Mouse (Mus musculus): ENCODE results near the gene Sncg. TPM values are rescaled to one million over a fixed set of nuclear protein-coding genes. Genes with fewer than 3 reads are reported as not detected.

Sncg gene
- total and polyA plus RNA-seq, 3 experiments: 0.21 to 0.50 (median 0.27) TPM

DNA sequence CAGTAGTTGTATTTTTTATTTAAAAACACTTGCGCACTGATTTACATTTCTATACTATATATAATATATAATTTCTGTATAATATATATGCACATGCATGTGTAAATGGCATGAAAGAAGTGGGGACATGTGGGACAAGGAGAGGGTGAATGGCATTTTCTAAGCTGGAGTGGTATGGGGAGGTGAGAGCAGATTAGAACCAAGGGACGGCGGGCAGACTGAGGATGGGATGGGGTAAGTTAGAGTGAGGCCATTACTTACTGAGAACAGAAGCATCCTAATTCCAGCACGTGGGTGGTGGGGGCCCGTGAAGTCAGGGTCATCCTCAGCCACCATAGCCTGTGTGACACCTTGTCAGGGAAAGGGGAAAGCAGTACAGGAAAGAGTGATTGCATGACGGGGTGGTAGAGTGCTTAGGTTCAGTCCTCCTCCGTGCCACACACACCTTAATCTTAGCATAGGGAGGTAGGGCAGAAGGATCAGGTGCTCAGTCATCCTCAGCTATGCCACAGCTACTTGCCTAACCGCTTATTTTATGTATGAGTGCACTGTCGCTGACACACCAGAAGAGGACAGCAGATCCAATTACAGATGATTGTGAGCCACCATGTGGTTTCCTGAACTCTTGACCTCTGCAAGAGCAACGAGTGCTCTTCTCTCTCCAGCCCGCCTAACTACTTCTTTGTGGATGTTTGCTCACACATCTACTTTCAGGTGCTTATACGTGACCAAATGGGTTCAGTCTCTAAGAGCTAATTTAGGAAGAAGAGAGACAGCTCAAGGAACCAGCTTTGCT, 28.6 kb downstream of the Sncg start:
- H3K9me3 ChIP-seq (replicated peaks; ENCODE audit: low read length): no peaks in the 10 kb centered on the region
- DNase-seq (ENCODE audit: extremely low read depth): peak; percentile 26
- no peak overlapping the region for H3K9ac ChIP-seq (ENCODE audit: insufficient read depth, low read depth)
- no peaks in the 10 kb centered on the region for H3K79me2 ChIP-seq (replicated peaks; ENCODE audit: control insufficient read depth, extremely low read depth, insufficient read depth, poor library complexity, severe bottlenecking)
- peaks cover 0 to 14% of the 10 kb centered on the region in 2 experiments; a peak in 1 of 4 replicates for H3K4me1 ChIP-seq (ENCODE audit: control insufficient read depth in 1 of 2, insufficient read depth in 2 of 2)
- peaks cover 17 to 41% of the 10 kb centered on the region in 2 experiments for H3K36me3 ChIP-seq (replicated peaks in 1 of 2; ENCODE audit: control insufficient read depth in 1 of 2, insufficient read depth in 1 of 2, low read length in 1 of 2)
- no peaks in the 10 kb centered on the region for H3K27me3 ChIP-seq (replicated peaks)
- no peak for TF ChIP-seq USF1 (IDR thresholded peaks at IDR 0.05; ENCODE audit: low read depth, low read length)
- TF ChIP-seq CTCF (conservative IDR thresholded peaks at IDR 0.05 in 1 of 2, IDR thresholded peaks at IDR 0.05 in 1 of 2; ENCODE audit: low read depth in 2 of 2, low read length in 2 of 2): peak in 1 of 2 experiments; percentile 39; a peak in 2 of 4 replicates
- peak; percentile 18; the same call in 1 of the 2 replicates for TF ChIP-seq SMC3 (IDR thresholded peaks at IDR 0.05; ENCODE audit: low read depth, low read length)
- in situ Hi-C loops (cut with MboI; ENCODE audit: low pct_ligation_motif_present, low pct_unique_long_range_greater_than_20kb, low sequenced_read_pairs): no loop called here
- dilution Hi-C loops (cut with MboI; ENCODE audit: extremely low pct_ligation_motif_present, extremely low pct_unique_long_range_greater_than_20kb, low sequenced_read_pairs): no loop called here
- no peak overlapping the region for H3K4me3 ChIP-seq (replicated peaks in 1 of 3; ENCODE audit: low read depth in 2 of 3, low read length in 2 of 3, poor library complexity in 1 of 3)
- no peak overlapping the region for H3K4me2 ChIP-seq (ENCODE audit: insufficient read depth, low read depth, poor library complexity, severe bottlenecking)
- H3K27ac ChIP-seq (ENCODE audit: insufficient read depth, low read depth): no peak overlapping the region

- H3K79me2 ChIP-seq (replicated peaks; ENCODE audit: control insufficient read depth, extremely low read depth, insufficient read depth, poor library complexity, severe bottlenecking): no peaks in the 10 kb centered on the region
- no peaks in the 10 kb centered on the region for H3K27me3 ChIP-seq (replicated peaks)
- no peak overlapping the region for H3K4me3 ChIP-seq (replicated peaks in 1 of 3; ENCODE audit: low read depth in 2 of 3, low read length in 2 of 3, poor library complexity in 1 of 3)
- H3K9ac ChIP-seq (ENCODE audit: insufficient read depth, low read depth): no peak overlapping the region
- in situ Hi-C loops (cut with MboI; ENCODE audit: low pct_ligation_motif_present, low pct_unique_long_range_greater_than_20kb, low sequenced_read_pairs): no loop called here
- H3K9me3 ChIP-seq (replicated peaks; ENCODE audit: low read length): no peaks in the 10 kb centered on the region
- H3K27ac ChIP-seq (ENCODE audit: insufficient read depth, low read depth): no peak overlapping the region
- H3K4me2 ChIP-seq (ENCODE audit: insufficient read depth, low read depth, poor library complexity, severe bottlenecking): no peak overlapping the region
- TF ChIP-seq ETS1 (conservative IDR thresholded peaks at IDR 0.05; ENCODE audit: low read depth, low read length) (no peak), CHD2 (IDR thresholded peaks at IDR 0.05; ENCODE audit: low read length) (no peak), ZMIZ1 (IDR thresholded peaks at IDR 0.05; ENCODE audit: low read depth, low read length) (no peak), ELF1 (IDR thresholded peaks at IDR 0.05; ENCODE audit: low read depth, low read length) (no peak), POLR2A (IDR thresholded peaks at IDR 0.05; ENCODE audit: low read depth, low read length) (no peak), CTCF (conservative IDR thresholded peaks at IDR 0.05 in 1 of 2, IDR thresholded peaks at IDR 0.05 in 1 of 2; ENCODE audit: low read depth in 2 of 2, low read length in 2 of 2) (no peak), ZKSCAN1 (IDR thresholded peaks at IDR 0.05; ENCODE audit: borderline replicate concordance, low read depth, low read length) (no peak), CHD1 (IDR thresholded peaks at IDR 0.05; ENCODE audit: low read depth, low read length) (no peak)
- peaks cover 0 to 14% of the 10 kb centered on the region in 2 experiments; a peak in 1 of 4 replicates for H3K4me1 ChIP-seq (ENCODE audit: control insufficient read depth in 1 of 2, insufficient read depth in 2 of 2)
- dilution Hi-C loops (cut with MboI; ENCODE audit: extremely low pct_ligation_motif_present, extremely low pct_unique_long_range_greater_than_20kb, low sequenced_read_pairs): no loop called here
- DNase-seq (ENCODE audit: extremely low read depth): no peak
- peaks cover 27 to 55% of the 10 kb centered on the region in 2 experiments for H3K36me3 ChIP-seq (replicated peaks in 1 of 2; ENCODE audit: control insufficient read depth in 1 of 2, insufficient read depth in 1 of 2, low read length in 1 of 2)
These were observed 30.2 kb downstream of the Sncg start for GRCm38 (mm10) chr14:34344361-34344760.

- H3K9me3 ChIP-seq (replicated peaks; ENCODE audit: low read length): no peaks in the 10 kb centered on the region
- peaks cover 0 to 14% of the 10 kb centered on the region in 2 experiments; a peak in 1 of 4 replicates for H3K4me1 ChIP-seq (ENCODE audit: control insufficient read depth in 1 of 2, insufficient read depth in 2 of 2)
- H3K9ac ChIP-seq (ENCODE audit: insufficient read depth, low read depth): no peak overlapping the region
- H3K27ac ChIP-seq (ENCODE audit: insufficient read depth, low read depth): no peak overlapping the region
- H3K4me2 ChIP-seq (ENCODE audit: insufficient read depth, low read depth, poor library complexity, severe bottlenecking): no peak overlapping the region
- H3K4me3 ChIP-seq (replicated peaks in 1 of 3; ENCODE audit: low read depth in 2 of 3, low read length in 2 of 3, poor library complexity in 1 of 3): no peak overlapping the region
- in situ Hi-C loops (cut with MboI; ENCODE audit: low pct_ligation_motif_present, low pct_unique_long_range_greater_than_20kb, low sequenced_read_pairs): no loop called here
- dilution Hi-C loops (cut with MboI; ENCODE audit: extremely low pct_ligation_motif_present, extremely low pct_unique_long_range_greater_than_20kb, low sequenced_read_pairs): no loop called here
- H3K79me2 ChIP-seq (replicated peaks; ENCODE audit: control insufficient read depth, extremely low read depth, insufficient read depth, poor library complexity, severe bottlenecking): no peaks in the 10 kb centered on the region
- TF ChIP-seq RCOR1 (conservative IDR thresholded peaks at IDR 0.05; ENCODE audit: low read depth, low read length) (no peak), JUN (IDR thresholded peaks at IDR 0.05; ENCODE audit: insufficient read depth, low read depth, low read length) (peak; percentile 69), TCF12 (IDR thresholded peaks at IDR 0.05; ENCODE audit: low read depth, low read length) (no peak), BHLHE40 (IDR thresholded peaks at IDR 0.05; ENCODE audit: low read depth, low read length) (peak; percentile 47), EP300 (IDR thresholded peaks at IDR 0.05; ENCODE audit: low read length) (peak; percentile 73), MXI1 (IDR thresholded peaks at IDR 0.05; ENCODE audit: low read depth, low read length) (no peak), SIN3A (IDR thresholded peaks at IDR 0.05; ENCODE audit: low read length) (no peak), IRF4 (IDR thresholded peaks at IDR 0.05; ENCODE audit: low read depth, low read length) (peak; percentile 79), JUND (conservative IDR thresholded peaks at IDR 0.05; ENCODE audit: low read depth, low read length) (peak; percentile 45; the same call in 1 of the 2 replicates), ETS1 (conservative IDR thresholded peaks at IDR 0.05; ENCODE audit: low read depth, low read length) (peak; percentile 21; the same call in 1 of the 2 replicates)
- DNase-seq (ENCODE audit: extremely low read depth): peak; percentile 52
- peaks cover 34 to 66% of the 10 kb centered on the region in 2 experiments for H3K36me3 ChIP-seq (replicated peaks in 1 of 2; ENCODE audit: control insufficient read depth in 1 of 2, insufficient read depth in 1 of 2, low read length in 1 of 2)
- H3K27me3 ChIP-seq (replicated peaks): no peaks in the 10 kb centered on the region
These were observed 31.5 kb downstream of the Sncg start for GRCm38 (mm10) chr14:34343078-34343477.
